Mouse (Mus musculus): Measurements from ENCODE around the gene Gng10.

Gene Gng10

DNA sequence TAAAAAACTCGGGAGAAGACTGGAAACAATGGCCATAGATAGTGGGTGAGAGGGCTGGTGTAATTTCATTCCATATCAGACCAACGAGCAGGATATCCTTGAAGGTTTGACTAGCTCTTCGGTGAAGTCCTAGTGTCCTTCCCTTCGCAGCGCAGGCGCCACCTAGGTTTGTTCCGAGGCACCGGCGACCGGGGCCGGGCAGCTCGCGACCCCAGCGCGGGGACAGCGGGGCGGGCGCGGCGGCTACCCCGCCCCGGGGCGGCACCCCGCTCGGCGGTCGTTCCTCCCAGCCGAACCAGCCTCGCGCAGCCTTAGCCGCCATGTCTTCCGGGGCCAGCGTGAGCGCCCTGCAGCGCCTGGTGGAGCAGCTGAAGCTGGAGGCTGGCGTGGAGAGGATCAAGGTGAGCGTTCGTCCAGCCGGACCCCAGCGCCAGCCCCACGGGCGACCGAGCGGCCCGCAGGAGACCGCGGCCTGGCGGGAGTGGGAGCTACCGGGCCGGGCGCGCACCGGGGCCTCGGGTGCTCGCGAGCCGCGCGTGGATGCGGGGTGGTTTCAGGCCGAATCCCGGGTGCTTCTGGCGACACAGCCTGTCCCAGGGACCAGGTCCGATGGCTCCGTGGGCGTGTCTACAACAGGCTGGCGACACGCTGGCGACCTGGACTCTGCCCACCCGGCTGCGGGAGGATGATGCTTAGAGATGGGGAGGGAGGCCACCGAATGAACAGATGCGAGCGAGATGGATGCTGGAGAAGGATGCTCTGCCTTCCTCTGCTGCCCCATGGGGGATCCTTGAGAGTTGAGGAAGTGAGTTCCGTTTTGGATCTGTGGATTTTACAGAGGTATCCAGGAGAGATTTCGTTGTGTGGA lies at the start of gene Gng10:
TSS of gene Gng10 (plus strand) at position 171 of the 868 bp plus-strand sequence.
- peak; percentile 69 for DNase-seq

DNA sequence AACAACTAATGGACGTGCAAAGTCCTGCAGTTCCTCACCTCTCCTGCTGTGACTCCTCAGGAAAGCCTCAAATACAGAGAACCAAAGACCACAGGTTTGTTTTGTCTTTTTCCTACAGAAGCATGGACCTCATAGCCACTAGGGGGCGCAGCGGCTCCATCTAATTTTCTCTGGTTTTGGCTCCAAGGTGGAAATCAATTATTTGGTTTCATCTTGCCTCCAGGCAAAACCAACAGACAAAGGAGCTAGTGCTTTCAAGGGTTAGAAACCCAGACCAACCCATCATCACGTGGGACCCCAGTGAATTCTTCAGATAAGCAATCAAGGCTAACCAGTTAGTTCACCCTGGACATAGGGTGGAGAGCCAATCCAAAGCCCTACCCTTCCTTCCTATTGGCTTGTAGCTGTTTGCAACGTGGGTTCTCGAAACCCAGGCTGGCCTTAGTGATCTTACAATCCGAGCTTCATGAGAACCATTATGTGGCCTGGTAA lies 49.7 kb upstream of the Gng10 start:
- DNase-seq, result peak; percentile 82

DNA sequence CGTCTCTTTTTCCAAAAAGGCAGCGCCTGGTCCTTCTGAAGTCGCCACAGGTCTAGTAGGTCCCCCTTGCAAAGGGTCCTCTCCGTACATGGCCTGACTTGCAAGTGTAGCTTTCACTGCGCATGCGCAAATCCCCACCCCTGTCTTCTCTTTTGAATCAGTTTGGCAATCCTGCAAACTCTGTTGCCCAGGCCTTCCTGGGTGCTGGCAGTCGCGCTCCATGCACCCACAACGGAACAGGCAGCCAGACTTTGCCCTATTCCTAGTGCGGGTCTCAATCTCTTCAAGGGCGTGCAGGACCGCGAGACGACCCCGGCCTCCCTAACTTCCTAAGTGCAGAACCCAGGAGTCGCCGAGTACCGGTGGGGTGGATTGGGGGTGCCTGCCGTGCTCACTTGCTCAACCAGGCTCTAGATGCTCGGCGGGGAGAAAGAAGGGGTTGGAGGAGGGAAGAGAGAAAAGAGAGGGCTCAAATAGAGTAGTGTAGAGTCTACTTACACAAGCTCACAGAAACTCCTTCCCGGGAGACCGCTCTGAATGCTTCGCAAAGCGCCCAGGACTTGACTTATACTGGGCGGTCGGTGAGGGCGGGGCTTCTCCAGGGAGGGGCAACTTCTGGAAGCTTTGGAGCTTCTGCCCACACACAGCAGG lies 48.2 kb upstream of the Gng10 start, which contains the start of gene Ptgr1:
TSS of gene Ptgr1 (minus strand) at position 580 of the 651 bp plus-strand sequence.
- peak; percentile 89 for DNase-seq

DNA sequence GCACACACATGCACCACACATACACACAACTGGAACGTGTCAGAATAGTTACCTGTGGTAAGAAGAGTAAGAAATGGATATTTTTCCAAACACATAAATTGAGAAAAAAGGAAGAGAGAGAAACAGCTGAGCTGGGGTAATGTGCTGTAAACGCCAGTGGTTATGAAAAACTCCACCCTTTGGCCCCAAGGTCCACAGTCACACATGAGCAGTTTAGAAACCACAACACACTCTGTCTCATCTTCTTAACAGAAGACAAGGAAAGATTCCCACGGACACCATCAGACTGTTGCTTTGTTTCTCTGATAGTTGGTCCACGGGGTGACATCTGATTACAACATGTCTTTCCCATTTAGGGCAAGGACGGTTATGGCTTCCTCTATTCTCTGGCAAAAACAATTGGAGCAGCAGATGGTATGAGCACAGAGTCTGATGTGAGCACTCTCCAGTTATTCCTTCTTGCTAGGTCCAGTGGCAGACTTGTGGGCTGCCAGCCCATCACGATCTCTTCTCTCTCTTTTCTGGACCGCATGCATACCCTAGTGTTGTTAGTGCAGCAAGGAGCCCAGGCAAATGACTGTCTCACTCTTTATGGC lies 45.5 kb upstream of the Gng10 start:
- no peak for DNase-seq

DNA sequence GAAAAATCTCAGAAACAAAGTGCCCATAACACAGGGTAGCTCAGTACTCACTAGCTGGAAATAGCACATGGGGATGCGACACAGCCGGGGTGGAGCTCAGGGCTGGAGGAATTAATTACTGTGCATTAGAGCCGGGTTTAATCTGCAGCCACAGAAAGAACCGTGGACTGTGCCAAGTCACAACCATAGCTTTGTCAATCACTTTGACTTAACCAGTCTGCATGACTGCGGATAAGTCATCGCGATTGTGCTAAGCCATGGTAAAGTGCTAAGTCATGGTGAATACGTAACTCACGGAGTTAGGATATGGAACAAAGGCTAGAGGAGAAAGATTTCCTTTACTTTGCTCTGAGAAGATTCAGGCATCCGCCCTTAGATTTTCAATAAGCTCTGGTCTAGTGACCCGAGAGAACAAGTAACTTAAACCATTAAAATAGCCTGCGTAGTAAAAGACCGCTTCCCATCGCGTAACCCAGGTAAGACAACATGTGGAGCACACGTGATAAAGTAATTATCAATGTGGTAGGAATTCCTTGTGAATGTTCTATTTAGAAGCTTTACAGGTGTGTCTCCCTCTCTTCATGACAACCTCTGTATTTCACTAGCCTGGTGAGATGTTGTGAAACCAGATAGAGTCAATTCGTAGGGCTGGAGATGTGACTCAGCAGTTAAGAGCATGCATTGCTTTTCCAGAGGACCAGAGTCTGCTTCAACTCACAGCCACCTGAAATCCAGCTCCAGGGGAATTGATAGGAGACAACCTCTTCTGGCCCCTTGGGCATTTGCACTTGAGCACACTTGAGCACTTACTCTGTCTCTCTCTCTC lies 44.1 kb upstream of the Gng10 start:
- peak; percentile 26 for DNase-seq

DNA sequence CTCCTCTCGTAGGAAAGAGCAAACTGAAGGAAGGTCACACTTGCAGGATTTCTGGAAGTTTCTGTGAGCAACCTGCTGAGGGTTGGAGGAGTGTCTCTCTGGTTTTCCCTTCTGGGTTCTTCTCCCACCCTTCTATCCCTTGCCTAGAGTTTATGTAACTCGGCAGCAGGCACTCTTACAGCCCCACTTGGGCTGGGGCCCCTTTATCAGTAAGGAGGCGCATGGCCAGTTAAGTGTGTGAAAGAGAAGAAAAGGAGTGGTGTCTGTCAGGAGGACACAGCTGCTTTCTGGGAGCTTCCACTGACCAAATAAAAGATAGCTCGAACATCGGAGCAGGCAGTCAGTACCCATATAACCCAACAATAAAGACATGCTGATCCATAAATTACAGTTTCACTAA lies 42.7 kb upstream of the Gng10 start:
- peak; percentile 61 for DNase-seq

DNA sequence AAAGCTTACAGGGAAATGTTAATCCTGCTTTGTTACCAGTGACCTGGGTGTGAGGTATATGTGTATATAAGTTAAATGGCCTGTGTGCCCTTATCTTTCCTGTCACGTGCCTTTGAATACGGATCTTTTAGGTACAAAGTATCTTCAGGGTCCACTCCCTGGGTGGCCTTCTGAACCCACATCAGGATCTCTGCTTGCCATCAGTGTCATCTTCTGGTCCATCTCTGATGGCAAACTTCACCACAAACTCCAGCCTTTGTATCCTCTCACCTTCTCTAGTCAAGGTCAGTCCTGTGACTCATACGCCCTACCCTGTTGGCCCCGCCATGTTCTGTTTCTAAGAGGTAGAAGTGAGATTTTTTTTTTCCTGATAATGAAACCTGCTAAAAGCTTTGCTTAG lies 40.1 kb upstream of the Gng10 start, which contains the start of gene Dnajc25:
TSS of gene Dnajc25 (plus strand) at position 301 of the 400 bp plus-strand sequence.
- no peak for DNase-seq

DNA sequence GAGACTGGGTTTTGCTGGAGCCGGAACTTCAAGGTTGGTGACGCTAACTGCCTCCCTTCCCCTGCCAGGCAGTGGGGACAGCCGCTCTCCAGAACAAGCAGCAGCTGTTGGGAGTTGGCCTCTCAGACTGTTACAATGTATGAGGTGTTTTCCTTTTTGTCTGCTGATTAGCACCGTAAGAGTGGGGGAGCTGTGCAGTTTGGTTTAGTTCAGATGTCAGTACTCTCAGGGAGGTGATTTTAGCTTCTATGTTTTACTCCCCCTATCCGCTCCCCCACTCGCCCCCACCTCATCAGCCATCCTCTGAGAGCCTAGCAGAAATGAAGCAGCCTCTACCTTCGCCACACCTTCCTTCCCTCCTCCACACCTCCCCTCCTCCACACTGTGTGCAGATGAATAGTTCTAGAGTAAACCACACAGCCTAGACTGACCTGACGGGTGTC lies 39.6 kb upstream of the Gng10 start:
- DNase-seq, result no peak

DNA sequence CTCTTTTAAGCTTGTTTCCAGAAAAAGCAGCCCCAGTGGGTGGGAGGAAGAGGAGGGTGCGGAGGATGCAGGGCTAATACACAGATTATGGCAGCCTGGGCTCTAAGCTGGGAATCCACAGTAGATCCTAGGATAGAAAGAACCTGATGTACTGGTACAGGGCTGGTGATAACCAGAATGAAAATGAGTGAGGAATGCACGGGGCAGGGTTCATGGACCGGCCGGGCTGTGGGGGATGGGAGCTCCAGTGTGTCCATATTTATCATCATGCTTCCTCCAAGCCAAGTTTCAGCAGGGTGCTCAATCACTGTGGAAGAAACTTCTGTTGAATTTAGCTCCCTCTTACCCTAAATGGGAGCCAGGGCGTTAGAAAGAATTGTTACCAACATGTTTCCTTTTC lies 37.8 kb upstream of the Gng10 start:
- DNase-seq, result no peak

DNA sequence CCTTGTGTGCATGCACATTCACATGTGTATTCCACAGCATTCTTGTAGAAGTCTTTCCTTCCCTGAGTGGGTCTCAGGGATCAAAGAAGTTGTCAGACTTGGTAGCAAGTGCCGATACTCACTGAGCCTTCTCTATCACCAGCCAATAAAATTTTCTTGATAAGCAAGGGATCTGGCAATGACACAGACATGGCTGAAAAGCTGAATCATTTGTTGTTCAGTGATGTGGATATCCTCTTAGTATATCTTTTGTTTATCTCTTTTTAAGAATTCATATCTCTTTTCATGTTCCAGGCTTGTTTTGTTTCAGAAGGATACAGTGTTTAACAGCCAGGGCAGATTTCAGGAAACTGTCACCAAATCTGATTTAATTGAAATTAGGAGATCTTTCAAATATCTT lies 36.2 kb upstream of the Gng10 start:
- DNase-seq, result no peak

DNA sequence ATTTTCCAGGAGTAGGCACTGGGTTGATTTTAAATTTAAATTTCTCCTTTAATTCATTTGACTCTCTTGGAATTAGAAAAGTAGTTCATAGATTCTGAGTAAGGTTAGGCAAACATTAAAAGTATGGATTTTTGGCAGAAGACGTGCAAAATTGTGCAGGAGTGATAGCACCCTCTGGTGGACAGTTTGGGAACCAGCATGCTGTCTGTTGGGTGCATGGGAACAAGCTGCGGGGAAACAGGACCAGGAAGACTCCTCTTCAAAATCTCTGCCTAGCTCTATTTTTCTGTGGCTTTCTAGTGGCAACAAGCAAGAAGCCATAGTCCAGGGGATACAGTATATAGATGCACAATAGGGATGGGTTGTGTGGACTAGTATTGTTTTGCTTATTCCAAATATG lies 35.2 kb upstream of the Gng10 start:
- peak; percentile 77 for DNase-seq

DNA sequence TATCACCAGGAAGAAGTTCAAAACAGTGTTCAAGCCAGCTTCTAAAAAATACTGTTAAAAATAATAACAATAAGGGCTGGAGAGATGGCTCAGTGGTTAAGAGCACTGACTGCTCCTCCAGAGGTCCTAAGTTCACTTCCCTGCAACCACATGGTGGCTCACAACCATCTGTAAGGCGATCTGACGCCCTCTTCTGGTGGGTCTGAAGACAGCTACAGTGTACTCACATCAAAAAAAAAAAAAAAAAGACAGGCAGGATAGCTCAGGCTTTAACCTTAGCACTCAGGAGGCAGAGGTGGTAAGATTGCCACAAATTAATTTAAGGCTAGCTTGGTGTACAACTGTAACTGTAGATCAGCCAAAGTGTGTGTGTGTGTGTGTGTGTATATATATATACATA lies 34.3 kb upstream of the Gng10 start:
- DNase-seq, result peak; percentile 62

DNA sequence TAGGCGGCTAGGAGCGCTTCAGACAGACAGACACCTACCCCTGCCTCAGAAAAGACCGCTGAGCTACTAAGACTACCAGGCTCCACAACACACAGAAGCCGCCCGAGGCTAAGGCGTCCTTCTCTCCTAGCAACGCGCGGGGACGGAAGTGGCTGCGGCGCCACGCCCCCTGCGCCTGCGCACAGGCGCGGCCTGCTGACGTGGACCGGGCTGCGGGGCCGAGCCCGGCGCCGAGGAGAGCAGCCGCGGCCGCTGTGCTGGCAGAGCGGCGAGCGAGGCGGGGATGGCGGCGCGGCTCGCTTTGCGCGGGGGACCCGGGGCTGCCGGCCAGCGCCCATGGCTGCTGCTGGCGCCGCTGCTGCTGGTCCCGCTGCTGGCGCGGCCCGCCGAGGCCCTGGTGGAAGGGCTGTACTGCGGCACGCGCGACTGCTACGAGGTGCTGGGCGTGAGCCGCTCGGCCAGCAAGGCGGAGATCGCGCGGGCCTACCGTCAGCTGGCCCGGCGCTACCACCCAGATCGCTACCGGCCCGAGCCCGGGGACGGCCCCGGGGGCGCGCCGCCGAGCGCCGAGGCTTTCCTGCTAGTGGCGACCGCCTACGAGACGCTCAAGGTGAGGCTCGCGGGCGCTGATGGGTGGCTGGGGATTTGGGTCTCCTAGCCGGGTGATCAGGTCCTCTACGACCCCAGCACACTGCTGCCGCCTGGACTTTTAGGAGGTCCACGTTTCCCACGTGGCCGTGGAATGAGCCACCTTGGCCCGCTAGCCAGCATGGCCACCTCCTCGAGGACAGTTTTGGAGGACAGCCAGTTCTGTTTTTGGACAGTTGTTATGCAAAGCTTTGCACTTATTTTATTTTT lies 31.7 kb upstream of the Gng10 start, which contains the start of gene Gm20503:
TSS of gene Gm20503 (plus strand) at position 263 of the 858 bp plus-strand sequence.
- DNase-seq, result peak; percentile 92

DNA sequence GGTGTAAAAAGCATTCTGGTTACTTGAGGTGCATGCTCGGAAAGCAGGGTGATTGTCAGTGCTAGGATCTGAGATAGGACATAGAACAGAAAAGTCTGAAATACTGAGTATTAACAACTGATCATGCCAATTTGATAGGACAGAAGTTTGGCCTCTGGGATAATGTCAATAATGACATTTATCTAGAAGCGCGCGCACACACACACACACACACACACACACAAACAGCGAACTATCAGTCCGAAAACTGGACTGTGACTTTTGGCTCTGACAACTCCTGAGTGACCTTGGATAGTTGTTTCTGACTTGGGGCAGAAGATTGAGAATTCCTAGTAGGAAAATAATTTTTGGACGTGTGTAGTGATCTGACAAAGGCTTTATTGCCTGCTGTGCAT lies 31.1 kb upstream of the Gng10 start:
- no peak for DNase-seq

DNA sequence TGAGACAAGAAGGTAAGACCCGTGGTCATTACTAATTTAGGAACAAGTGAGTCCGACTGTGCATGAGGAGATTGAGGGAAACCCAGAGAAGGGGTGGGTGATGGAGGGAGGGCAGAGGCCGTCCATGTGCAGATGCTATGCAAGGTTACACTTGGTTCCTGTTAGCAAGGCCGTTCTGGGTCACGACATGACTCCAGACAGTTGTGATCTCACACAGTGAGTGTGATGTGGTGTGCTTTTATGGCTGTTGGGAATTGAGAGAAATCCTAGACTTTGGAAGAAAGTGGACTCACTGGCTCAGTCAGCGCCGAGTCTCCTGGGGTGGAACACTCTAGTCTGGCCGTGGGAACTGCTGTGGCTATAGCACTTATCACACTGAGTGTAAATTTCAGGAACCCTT lies 28.7 kb upstream of the Gng10 start:
- no peak for DNase-seq

DNA sequence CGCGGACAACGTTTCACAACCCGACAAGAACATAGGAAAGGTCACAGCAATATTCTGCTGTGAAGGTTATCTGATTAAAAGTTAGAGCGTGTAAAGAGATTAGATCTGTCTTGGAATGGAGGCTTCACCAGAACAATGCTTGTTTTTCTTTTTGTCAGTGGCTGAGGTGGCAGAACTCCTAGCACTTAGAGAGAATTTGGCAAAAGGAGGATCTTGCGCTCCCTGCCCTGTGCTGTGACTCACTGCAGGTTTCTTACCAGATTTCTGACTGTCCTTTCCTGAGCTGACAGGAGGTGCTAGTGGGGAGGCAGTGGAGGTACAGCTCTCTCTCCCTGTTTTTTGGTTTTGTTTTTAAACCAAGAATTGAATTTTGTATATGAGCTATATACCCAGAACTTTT lies 27.9 kb upstream of the Gng10 start:
- no peak for DNase-seq

DNA sequence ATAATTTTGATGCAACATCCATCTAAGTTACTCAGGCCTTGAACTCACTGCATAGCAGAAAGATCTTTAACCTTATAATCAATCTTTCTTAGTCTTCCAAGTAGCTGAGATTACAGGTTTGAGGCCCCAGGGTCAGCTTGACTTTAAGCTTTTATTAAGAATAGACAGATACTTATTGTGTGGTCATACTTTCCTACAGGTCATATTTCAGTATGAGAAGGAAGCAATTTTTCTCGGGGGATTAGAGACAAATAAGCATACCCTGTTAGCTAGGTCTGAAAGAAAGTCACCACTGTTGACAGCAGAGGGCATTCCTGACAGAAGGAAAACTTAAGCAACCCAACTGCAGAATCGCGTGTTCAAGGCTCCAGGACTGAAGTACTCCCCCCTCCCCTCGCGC lies 26.9 kb upstream of the Gng10 start:
- no peak for DNase-seq

DNA sequence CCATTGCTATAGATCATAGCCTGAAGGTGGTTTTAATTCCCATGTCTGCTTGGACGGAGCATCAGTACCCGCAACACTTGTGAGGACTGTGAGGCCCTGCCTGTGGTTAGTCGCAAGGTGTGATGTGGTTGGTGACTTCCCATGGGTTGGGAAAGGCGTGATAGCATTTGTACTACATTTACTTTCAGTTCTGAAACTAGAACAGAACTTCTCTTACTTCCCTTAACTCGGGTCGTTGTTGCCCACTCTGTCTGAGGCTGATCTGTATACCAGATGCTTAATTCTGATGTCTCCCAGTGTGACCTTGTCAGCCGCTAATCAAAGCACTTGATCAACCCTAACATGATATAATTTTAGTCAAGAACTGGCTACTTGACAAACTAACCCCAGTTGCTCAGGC lies 25.7 kb upstream of the Gng10 start:
- no peak for DNase-seq

DNA sequence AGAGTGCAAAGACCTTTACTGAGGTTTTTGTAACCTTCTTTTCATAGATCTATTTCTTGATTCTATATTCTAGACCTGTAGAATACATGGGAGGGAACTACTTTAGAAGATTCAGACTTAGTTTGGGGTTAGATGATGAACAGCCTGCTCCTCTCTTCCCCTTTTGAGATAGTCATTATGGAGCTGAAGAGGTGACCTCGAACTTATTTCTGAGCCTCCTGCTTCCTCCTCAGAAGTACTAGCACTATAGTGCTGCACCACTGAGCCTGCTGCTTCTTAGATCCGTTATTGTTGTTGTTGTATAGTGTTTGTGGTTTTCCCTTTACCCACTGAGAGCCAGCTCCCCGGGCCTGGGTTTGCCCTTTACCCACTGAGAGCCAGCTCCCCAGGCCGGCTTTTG lies 25.2 kb upstream of the Gng10 start:
- no peak for DNase-seq

DNA sequence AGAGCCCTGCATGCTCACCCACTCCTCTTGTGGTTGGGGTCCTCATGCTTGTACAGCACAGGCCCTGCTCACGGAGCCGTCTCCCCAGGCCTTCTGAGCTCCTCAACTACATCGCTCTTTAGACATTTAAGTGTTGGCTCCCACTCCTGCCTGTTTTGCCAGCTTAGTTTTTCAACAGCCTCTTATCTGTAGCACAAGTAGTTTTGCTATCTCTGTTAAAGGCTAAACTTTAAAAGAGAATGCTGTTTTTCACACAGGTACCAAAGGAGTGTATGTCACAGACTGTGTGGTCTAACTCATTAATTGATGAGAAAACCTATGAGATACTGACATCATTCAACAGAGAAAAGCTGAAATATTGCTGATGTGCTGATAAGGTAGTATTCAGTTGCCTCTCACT lies 23.4 kb upstream of the Gng10 start:
- DNase-seq, result no peak

DNA sequence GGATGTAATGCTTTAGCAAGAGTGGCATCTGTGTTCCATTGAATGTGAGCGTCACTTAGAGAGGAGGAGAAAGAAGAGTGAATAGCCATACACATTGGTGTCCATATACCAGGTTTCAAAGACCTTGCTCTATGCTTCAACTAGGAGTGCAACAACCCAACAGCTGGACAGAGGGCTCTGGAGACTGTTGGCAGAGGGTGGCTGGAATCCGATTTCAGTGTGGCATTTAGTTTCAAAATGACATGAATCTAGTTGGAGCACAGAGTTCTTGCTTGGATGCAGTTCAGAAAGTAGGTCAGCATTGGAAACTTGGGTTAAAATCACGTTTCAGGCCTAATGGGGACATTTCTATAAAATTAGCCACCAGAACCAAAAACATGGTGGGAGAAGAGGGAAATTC lies 19.7 kb upstream of the Gng10 start:
- DNase-seq, result no peak

DNA sequence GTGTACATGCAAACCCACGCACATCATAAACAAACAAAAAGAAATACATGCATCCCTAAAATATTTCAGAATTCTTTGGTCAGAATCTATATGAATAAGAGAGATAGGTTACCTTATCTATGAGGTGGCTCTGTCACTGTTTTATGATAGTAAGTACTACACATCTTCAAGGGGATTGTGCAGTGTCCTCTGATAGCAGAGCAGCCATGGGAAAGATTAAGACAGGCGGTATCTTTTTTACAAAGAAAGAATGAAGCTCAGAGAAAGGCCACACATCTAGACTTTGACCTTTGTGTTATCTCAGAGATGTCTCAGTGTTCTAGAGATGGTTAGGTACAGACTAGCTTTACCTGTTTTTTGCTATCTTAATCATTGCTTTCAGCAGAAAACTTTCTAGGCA lies 18.0 kb upstream of the Gng10 start:
- DNase-seq, result no peak
